Mouse (Mus musculus) liver, embryonic 16.5 days (tissue): ENCODE data around the gene Nr2e3. TPM values are rescaled to one million over a fixed set of nuclear protein-coding genes. Genes with fewer than 3 reads are reported as not detected.
"Not testable (repeated sequence)": the region's sequence is repeated elsewhere in the genome, so short reads cannot be mapped to it uniquely, and the experiment has no call there.

Experiments
- ATAC-seq: fragments of 200-750 bp; cut with Nextera tagmentation; 2 replicates; pipeline ENCODE4 v1.8.0; 2017; ENCODE audit warnings: low read depth, mild to moderate bottlenecking, moderate number of reproducible peaks, moderate library complexity
- H3K27ac ChIP-seq: fragments of 300-500 bp; sonication (generic); 2 replicates; pipeline ENCODE4 v1.5.1; 2014; ENCODE audit warnings: mild to moderate bottlenecking, low read length
- H3K27me3 ChIP-seq: fragments of 300-500 bp; sonication (generic); 2 replicates; pipeline ENCODE4 v1.6.1; 2014; ENCODE audit warnings: low read depth, low read length, mixed read lengths; ENCODE audit not compliant: control insufficient read depth, insufficient read depth
- H3K36me3 ChIP-seq: fragments of 300-500 bp; sonication (generic); 2 replicates; pipeline ENCODE4 v1.6.1; 2014; ENCODE audit warnings: mild to moderate bottlenecking; ENCODE audit not compliant: control insufficient read depth, insufficient read depth
- H3K4me1 ChIP-seq: fragments of 300-500 bp; sonication (generic); 2 replicates; pipeline ENCODE4 v1.6.1; 2014; ENCODE audit warnings: low read depth, low read length, mixed read lengths; ENCODE audit not compliant: control insufficient read depth
- H3K4me2 ChIP-seq: fragments of 300-500 bp; sonication (generic); 2 replicates; pipeline ENCODE4 v1.6.1; 2014; ENCODE audit warnings: low read depth, low read length, mixed read lengths
- H3K4me3 ChIP-seq: fragments of 300-500 bp; sonication (generic); 2 replicates; pipeline ENCODE4 v1.5.1; 2014; ENCODE audit warnings: low read depth, mild to moderate bottlenecking, low read length
- H3K9ac ChIP-seq: fragments of 300-500 bp; sonication (generic); 2 replicates; pipeline ENCODE4 v1.6.1; 2014; ENCODE audit warnings: low read depth, low read length
- H3K9me3 ChIP-seq: fragments of 300-500 bp; sonication (generic); replicated peaks from 2 replicates; pipeline ENCODE4 v1.6.1; 2016; ENCODE audit warnings: low read length; ENCODE audit not compliant: control insufficient read depth
- WGBS: fragments of 180-500 bp; shearing (Covaris S2); extraction: QIAGEN DNeasy Blood & Tissue Kit; methylation state at CpG from one replicate; pipeline ENCODE4 v1.1.7; 2014; ENCODE audit not compliant: insufficient replicate concordance; 5-methylcytosine and 5-hydroxymethylcytosine counted together
- polyA plus RNA-seq: library from polyadenylated mRNA; unstranded; fragments of >200 nt; fragmentation: Nextera tagmentation; extraction: Ambion mirVana; gene quantifications from 2 replicates; pipeline ENCODE4 v1.2.1, GENCODE M21; 2015

Gene Nr2e3
- polyA plus RNA-seq, 1 experiment from 2014 or later: 0.22 TPM

DNA sequence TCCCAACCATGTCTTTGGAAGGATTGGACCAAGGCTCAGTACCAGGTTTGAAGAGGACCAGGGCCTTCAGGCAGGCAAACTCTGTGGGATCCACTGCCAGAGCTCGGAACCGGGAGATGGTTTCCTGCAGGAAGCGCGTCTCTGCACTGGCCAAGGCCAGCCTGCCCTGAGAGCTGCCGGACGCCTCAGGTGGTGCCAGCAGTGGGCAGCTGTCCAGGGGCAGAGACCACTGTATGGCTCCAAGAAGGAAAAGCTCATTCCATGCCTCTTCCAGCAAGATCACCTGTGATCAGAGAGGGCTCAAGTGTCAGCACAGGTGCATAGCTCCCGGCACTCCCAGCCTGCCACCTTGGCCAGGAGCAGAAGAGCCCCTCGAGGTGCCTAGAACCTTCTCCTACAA, 13.2 kb downstream of the Nr2e3 start:
- no peak overlapping the region for H3K4me2 ChIP-seq
- H3K36me3 ChIP-seq: no peaks in the 10 kb centered on the region
- H3K9ac ChIP-seq: no peak overlapping the region
- no peak overlapping the region for H3K4me3 ChIP-seq
- peaks cover 6% of the 10 kb centered on the region for H3K27me3 ChIP-seq
- H3K27ac ChIP-seq: no peak overlapping the region
- H3K9me3 ChIP-seq: no peaks in the 10 kb centered on the region
- no peak for ATAC-seq
- H3K4me1 ChIP-seq: no peaks in the 10 kb centered on the region
- 65% methylated on average over 8 of the region's 8 CpGs for WGBS

DNA sequence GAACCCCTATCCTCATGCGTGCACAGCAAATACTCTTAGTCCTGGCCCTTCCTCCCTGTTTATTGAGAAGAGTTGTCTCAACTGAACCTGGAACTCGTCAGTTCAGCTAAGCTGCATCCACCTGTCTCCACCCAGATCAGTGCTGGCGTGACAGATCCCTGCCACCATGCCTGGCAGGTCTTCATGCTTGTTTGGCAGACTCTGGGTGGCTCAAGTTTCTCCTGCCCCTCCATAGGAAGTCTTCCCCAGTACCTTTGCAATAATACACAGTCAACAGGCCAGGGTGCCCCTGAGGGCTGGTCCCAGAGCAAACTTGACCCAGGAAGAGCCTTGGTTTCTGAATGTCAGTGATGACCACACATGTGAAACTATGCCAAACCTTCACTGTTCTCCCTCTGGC, 15.2 kb downstream of the Nr2e3 start:
- Histone ChIP-seq H3K27me3 (peaks cover 6% of the 10 kb centered on the region), H3K4me1 (no peaks in the 10 kb centered on the region), H3K4me3 (no peak overlapping the region), H3K9ac (no peak overlapping the region), H3K36me3 (no peaks in the 10 kb centered on the region), H3K9me3 (no peaks in the 10 kb centered on the region), H3K27ac (no peak overlapping the region), H3K4me2 (no peak overlapping the region)
- ATAC-seq: no peak
- WGBS: 52% methylated on average over 3 of the region's 3 CpGs

DNA sequence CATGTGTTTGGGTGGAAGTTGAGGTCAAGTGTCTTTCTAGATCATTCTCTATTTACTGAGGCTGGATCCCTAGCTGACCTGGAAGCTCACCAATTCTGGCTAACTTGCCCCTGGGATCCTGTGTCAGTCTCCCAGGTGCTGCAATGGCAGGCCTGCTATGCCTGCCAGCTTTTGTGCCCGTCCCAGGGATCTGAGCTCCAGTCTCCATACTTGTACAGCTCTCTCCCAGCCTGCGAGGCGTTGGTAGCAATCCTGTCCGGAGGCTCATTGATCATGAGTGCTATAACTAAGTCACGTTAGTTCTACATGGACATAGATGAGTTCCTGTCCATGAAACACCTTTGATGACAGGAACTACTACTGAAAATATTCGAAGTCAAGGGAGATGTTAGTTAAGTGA, 16.6 kb downstream of the Nr2e3 start:
- 60% methylated on average over 6 of the region's 6 CpGs for WGBS
- ATAC-seq: no peak
- no peak overlapping the region for H3K27ac ChIP-seq

DNA sequence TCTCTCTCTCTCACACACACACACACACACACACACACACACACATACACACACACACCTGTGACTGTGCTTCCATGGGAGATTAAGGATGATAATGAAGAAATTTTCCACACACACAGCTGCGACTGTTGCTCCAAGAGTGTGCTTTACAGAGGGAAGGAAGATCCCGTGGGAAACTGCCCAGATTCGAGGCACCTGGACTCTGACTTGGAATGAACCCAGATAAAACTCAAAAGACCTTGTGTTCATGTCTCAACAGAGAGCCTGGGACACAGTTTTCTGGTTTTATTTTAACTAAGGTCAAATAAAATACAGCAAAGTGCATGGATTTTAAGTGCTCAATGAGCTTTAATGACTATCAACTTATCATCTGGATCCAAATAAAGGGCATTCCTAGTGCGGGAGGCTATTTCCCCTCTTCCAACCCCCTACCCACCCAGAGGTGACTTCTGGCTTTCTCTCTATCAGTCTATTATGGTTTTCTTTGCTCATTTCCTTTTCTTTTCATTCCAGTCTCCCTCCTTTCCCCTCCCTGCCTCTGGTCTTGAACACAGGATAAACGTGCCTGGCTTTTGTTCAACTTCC, 17.9 kb downstream of the Nr2e3 start:
- no peak for ATAC-seq
- H3K4me2 ChIP-seq: no peak overlapping the region
- H3K36me3 ChIP-seq: no peaks in the 10 kb centered on the region
- whole genome bisulfite sequencing: 38% methylated on average over 5 of the region's 5 CpGs
- H3K27ac ChIP-seq: no peak overlapping the region
- no peaks in the 10 kb centered on the region for H3K9me3 ChIP-seq
- H3K27me3 ChIP-seq: no peaks in the 10 kb centered on the region; the same call in 1 of the 2 replicates
- no peaks in the 10 kb centered on the region for H3K4me1 ChIP-seq
- no peak overlapping the region for H3K4me3 ChIP-seq
- no peak overlapping the region for H3K9ac ChIP-seq

More for the DNA sequence above, 16.6 kb downstream of the Nr2e3 start:
- H3K36me3 ChIP-seq: no peaks in the 10 kb centered on the region
- H3K27me3 ChIP-seq: peaks cover 3% of the 10 kb centered on the region
- no peaks in the 10 kb centered on the region for H3K4me1 ChIP-seq
- no peaks in the 10 kb centered on the region for H3K9me3 ChIP-seq
- H3K9ac ChIP-seq: no peak overlapping the region
- H3K4me3 ChIP-seq: no peak overlapping the region
- H3K4me2 ChIP-seq: no peak overlapping the region

DNA sequence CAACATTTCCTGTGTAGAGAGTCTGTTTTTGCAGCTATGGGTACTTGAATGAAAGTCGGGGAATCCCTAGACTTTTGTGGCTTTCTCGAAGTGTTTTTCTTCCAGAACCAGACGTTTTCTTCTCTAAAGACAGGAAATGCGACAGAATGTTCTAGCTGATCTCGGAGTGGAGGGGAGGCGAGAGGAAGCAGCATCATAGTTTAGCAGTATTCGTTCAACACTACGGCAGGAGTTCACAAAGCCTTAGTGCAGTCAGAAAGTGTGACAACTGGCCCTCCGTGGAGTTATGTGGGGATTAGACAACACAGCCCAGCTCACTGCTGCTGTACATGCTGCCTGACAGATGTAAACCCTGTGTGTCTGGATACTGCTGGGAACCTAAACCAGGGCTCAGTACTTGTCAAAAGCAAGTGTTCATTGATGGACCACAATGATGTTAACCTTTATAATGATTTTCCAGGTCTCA, 18.5 kb downstream of the Nr2e3 start:
- no peak overlapping the region for H3K4me3 ChIP-seq
- no peaks in the 10 kb centered on the region for H3K9me3 ChIP-seq
- no peak overlapping the region for H3K4me2 ChIP-seq
- H3K4me1 ChIP-seq: no peaks in the 10 kb centered on the region
- H3K27me3 ChIP-seq: no peaks in the 10 kb centered on the region; the same call in 1 of the 2 replicates
- 12% methylated on average over 9 of the region's 9 CpGs for WGBS
- no peaks in the 10 kb centered on the region for H3K36me3 ChIP-seq
- H3K27ac ChIP-seq: no peak overlapping the region
- H3K9ac ChIP-seq: no peak overlapping the region
- ATAC-seq: no peak

DNA sequence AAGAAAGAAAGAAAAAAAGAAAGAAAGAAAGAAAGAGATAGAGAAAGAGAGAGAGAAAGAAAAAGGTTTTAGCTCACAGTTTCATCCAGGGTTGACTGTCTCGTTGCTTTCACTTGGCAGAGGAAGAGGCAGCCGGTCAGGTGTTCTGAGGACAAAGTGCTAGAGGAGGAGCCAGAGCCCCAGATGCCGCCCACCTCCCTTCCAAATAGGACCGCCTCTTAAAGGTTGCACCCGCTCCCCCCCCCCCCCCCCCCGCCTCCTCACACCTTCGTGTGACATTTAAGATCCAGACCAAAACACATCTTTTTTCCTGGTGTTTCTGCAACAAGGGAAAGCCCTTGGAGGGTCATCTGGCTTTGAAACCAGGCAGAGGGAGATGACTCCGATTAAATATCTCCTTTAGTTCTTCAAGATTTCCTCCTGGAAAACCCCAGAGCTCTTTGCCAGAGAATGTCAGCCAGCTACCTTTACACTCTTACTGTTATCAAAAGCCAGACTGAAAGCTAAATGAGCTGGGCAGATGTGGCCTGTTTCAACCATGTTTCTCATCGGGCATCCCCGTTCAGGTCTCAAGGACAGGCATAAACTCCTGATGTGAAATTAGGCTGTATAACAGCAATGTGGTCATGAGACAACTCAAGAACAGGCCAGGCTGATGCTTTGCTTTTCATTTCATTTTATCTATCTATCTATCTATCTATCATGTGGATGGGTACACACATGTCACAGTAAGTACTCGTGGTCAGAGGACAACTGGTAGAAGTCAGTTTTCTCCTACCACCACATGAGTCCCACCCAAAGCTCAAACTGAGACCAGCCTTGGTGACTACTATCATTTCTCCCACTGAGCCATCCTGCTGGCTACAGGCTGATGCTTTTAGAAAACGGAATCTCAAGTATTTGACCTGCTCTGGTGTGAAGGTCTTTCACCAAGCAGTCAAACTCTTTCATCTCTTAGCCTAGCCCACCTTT, 19.3 kb downstream of the Nr2e3 start:
- no peaks in the 10 kb centered on the region for H3K9me3 ChIP-seq
- no peaks in the 10 kb centered on the region; the same call in 1 of the 2 replicates for H3K27me3 ChIP-seq
- H3K4me3 ChIP-seq: no peak overlapping the region
- no peak overlapping the region for H3K27ac ChIP-seq
- WGBS: 56% methylated on average over 11 of the region's 12 CpGs
- H3K36me3 ChIP-seq: no peaks in the 10 kb centered on the region
- H3K9ac ChIP-seq: no peak overlapping the region
- H3K4me2 ChIP-seq: no peak overlapping the region
- H3K4me1 ChIP-seq: no peaks in the 10 kb centered on the region
- ATAC-seq: no peak

DNA sequence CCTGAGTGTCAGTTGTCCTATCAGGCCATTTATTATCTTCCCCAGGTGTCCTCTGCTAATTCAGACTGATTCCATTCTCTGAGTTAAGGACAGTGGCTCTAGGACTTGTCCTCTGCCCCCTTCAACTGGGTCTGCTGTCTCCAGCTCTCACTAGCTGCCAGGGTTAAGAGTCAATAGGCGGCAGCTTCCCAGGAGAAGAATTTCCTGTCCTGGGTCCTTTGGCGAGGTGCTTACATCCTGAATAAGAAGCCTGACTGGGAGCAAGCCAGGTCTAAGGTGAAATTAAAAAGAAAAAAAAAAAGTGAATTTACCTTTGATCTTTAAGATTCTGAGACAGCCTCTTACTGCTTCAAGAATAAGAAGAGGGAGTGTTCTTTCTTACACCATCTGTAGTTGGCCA, 20.8 kb downstream of the Nr2e3 start:
- no peak overlapping the region for H3K4me3 ChIP-seq
- H3K4me1 ChIP-seq: no peaks in the 10 kb centered on the region
- H3K9ac ChIP-seq: no peak overlapping the region
- 47% methylated on average over 2 of the region's 2 CpGs for WGBS
- H3K27ac ChIP-seq: no peak overlapping the region
- no peaks in the 10 kb centered on the region for H3K9me3 ChIP-seq
- H3K4me2 ChIP-seq: no peak overlapping the region
- no peaks in the 10 kb centered on the region for H3K36me3 ChIP-seq
- ATAC-seq: no peak
- H3K27me3 ChIP-seq: no peaks in the 10 kb centered on the region; the same call in 1 of the 2 replicates

DNA sequence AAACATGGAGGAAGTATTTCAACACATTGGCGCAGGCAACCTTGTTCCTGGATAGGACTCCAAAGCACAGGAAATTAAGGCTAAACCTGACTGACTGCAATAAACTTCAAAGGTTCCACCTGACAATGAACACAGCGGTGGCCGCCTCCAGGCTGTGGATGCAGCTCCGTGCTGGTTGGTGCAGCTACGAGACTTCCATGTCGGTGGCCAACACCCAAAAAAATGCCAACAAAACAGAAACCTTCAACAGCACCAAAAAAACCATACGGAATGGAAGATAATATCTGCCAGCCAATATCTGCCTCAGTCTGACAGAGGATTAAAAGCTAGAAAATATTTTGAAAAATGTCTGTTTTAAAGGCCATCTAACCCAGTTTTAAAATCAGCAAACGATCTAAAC, 21.9 kb downstream of the Nr2e3 start:
- Histone ChIP-seq H3K4me2 (no peak overlapping the region), H3K27ac (no peak overlapping the region), H3K4me3 (no peak overlapping the region), H3K9me3 (no peaks in the 10 kb centered on the region), H3K4me1 (no peaks in the 10 kb centered on the region), H3K36me3 (no peaks in the 10 kb centered on the region), H3K27me3 (no peaks in the 10 kb centered on the region), H3K9ac (no peak overlapping the region)
- ATAC-seq: no peak
- 71% methylated on average over 8 of the region's 8 CpGs for WGBS

DNA sequence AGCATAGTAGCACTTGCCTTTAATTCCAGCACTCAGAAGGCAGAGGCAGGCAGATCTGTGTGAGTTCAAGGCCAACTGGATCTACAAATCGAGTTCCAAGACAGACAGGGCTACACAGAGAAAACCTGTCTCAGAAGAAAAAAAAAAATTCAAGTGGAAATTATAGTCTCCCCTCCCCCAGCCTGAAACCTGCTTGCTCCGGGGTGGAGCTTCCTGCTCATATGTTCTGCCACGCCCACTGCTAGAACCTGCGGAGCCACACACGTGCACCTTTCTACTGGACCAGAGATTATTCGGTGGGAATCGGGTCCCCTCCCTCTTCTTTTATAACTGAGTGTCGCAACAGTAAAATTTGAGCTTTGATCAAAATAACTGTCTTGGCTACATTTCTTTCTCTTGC, 24.6 kb downstream of the Nr2e3 start:
- not testable (repeated sequence) for H3K4me1 ChIP-seq, H3K9ac ChIP-seq, H3K4me3 ChIP-seq, H3K27me3 ChIP-seq, H3K9me3 ChIP-seq, H3K4me2 ChIP-seq, H3K27ac ChIP-seq, ATAC-seq, H3K36me3 ChIP-seq
- 56% methylated on average over 8 of the region's 8 CpGs for WGBS
